Mouse (Mus musculus): ENCODE data around the gene App.

App gene

DNA sequence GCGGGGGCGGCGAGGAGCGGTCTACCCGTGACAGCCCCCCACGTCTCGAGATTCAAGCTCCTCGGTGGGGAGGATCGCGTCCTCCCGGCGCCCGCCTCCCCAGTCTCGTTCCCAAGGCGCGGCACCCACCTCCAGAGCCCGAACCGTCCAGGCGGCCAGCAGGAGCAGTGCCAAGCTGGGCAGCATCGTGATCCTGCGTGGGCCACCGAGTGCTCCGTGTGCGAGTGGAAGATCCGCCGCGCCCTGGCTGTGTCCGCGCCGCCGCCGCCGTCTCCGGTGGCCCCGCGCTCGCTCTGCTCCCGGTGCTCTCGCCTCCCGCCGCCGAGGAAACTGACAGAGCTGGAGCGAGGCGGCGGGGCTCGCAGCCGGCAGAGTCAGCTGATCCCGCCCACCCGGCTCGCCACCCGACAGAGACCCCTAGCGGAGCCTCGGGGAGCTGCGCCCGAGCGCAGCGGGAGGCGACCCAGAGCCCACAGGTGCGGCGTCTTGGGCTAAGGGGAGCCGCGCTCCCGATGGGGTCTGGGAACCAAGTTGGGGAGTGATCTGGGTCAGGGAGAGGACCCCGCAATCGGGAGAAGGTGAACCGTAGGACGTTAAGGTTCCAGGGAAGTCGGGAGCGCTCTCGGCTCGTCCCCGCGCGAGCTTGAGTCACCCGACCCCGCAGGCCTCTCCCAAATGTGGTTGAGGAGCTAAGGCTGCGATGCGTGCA is at the start of gene App:
App (minus strand) TSS at position 394 of the 709 bp plus-strand sequence.
- peak; percentile 93 for DNase-seq

DNA sequence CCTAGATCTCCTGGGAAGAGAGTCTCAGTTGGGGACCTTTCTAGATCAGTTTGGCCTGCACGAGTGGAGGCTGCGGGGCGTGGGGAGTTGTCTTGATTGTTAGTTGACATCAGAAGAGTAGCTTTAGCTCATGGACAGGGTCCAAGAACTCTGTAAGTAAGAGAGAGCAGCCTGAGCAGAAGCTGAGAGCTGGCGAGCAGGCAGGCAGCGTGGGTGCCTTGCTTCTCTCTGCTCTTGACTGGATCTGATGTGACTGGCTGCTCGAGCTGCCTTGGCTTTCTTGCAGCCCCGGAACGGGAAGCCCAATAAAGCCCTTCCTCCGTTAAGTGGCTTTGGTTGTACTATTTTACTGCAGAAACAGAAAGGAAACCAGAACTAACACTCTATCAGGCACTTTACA is 42.3 kb upstream of the App start:
- no peak for DNase-seq

DNA sequence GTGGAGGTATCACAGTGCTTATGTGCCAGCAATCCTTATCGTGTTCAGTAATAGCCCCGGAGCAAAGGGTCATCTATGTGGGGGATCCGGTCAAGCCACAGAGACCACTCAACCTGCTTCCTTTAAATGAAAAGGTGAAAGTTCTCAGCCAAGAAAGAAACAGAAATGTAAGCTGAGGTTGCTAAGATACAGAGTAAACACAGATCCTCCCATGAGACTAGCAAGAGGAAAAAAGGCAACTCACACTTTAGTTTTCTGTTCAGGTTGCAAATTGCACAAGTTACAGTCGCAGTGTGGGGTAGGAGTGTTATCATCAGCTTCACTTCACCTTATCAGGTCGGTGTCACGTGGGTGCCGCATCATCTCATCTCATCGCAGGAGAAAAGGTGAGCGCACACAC is 41.6 kb upstream of the App start:
- no peak for DNase-seq

DNA sequence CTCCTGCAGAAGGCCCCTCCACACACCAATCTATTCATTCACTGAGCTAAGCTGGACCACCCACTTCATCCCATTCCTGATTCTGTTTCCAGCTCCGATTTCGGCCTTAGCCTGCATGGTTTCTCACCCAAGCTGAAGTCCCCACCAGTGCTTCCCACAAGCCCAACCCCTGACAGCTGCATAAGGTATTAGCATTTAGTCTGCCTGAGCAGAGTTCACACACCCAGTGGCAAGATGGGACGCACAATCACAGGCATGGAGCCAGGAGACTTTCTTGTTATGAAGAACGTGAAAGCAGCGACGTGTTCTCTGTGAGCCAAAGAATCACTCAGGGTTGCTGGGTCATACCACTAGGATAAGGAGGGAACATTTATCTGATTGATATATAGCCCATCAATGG is 22.1 kb upstream of the App start:
- DNase-seq, result no peak

DNA sequence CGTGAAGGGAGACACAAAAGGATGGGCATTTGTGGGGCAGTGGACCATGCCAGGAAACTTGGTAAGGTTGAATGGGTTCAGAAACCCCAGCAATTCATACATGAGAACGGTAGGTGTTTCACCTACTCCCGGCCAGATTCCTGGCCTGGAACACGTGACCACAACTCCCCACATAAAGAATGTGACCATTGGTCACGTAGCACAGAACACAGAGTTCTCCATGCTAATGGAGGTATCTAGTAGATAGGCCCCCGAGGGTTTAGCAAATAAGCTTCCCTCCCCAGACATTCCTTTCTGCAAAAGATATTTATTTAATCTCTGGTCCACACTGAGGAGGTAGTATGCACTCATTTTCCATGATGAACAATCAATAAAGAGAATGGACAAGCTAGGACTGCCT is 21.6 kb upstream of the App start:
- no peak for DNase-seq

DNA sequence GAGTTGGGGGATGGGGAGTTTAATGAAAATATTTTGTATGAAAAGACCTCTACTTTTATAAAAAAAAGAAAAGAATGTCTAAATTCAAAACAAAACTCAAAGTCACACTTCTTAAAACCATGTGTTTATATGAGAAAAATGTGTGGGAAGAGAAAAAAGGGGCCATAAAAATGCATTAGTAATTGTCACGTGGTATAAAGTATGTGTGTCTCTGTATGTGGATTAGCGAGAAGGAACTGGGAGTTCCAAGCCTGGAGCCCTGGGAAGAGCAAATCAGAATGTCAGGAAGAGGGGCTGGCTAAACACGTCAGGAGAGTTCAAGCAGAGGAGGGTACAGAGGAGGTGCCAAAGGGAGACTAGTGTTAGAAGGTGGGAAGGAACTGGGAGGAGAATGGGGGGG is 7.9 kb upstream of the App start:
- DNase-seq, result no peak

DNA sequence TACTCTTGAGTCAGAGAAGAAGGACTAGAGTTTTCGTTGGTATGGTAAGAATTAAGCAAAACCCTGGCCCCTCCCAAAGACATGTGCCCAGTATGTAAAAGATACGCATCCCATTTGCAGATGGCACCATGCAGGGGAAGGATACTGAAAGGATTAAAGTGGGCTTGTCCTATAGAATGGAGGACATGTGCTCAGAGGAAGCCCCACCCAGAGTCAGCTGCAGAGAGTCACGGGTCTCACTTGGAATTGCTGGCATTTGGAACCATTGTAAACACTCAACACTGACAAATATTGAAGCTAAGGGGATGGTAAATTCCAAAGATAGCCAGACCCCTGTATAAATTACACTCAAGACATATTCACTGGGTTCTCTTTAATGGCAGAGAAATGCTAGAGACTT is 7.1 kb upstream of the App start:
- DNase-seq, result no peak

DNA sequence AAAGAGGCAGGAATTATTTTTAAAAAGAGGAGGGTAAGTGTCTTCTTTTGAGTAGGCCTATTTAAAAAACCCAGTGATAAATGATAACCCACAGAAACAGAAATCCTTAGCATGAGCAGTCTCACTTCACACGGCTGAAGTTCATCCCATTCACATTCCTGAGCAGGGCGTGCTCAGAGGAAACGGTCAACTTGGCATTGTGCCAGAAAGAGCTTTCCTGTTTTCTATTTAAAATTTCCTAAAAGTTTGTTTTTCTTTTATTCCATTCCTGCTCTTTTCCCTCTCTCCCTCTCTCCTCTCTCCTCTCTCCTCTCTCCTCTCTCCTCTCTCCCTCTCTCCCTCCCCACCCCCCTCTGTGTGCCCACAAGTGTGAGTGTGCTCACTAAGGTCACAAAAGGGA is 3.1 kb upstream of the App start:
- no peak for DNase-seq

DNA sequence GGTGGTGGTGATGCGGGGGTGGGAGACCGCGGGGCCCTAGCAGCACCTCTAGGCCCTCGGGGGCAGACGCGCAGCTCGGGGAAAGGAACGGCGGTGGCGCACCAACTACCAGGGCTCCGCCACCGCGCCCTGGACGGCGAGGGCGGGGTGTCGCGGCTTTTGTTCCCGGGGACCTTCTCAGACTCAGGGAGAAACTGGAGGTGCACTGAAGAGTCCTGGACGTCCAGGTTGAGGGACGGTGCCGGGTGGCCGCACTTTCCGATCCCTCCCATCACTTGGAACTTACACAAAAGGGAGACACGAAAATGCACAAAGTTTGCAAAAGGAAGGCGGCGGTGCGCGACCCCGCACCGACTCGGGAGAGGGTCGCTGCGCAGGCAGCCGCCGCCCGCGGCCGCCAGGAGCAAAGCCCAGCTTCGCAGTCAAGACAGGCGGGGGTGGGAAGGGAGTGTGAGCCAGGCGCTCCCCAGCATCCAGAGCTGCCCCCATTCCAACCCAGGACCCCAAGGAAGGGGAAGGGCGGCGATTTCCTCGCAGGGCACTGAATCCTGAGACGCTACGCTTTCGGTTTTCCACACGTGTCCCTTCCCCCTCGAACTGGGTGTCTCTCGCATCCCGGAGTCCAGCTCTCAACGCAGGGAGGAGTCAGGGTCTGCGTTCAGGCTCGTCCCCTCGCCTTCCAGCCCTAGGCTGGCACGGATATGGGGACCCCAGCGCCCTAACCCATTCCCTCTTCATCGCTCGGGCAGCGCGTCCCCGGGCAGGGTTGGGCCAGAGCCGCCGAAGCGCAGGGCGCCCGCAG is 794 bp downstream of the App start:
- peak; percentile 75 for DNase-seq

DNA sequence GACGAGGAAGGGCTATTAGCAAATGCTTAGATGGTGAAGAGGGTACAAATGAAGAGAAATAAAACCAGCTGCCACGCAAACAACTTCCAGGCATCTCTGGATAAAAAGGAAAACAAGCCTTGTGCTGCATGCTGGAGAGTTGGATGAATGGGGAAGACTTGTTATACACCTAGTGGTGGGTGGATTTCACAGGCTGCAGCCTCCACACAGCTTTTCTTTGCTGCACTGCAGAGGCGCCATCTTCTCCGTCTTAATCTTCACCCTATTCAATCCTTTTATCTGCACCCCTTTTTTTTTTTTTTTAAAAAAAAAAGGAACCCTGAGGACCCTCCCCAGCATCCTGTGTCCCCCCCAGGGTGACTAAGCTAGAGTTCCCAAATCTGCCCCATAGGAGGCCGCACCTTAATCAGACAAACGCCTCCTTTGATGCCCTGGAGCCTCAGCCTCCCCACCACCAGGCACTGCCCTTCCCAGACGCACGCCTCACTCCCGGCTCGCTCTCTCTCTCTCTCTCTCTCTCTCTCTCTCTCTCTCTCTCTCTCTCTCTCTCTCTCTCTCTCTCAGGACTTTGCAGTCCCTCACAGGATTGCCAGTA is 1.5 kb downstream of the App start:
- DNase-seq, result peak; percentile 80

DNA sequence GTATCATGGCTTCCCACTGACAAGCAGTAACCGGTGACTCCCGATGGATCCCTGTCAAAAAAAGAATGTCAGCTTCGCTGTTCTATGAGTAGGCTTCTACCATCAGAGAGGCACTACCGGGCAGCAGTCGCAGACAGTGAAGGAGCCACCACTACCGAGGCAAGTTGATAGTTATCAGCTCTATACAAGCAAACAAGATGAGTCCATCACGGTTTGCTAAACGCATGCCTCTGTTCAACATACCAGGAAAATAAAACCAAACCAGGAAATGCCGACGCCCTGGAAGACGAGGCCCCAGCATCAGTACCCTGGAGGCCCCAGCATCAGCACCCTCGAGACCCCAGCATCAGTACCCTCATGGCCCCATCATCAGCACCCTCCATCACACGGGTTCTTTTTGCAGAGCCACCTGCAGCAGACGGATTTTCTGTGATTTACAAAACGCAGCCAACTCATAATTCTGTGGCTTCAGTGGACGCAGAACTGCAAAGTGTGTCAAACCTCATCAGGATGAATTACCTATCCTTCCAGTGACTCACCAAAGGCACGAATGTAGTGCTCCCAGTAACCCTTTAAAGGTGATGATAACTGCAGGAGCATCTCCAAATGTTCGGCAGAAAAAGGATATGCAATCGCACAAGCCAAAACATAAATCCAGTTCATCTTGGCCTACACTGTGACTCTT is 2.6 kb downstream of the App start:
- DNase-seq, result no peak

DNA sequence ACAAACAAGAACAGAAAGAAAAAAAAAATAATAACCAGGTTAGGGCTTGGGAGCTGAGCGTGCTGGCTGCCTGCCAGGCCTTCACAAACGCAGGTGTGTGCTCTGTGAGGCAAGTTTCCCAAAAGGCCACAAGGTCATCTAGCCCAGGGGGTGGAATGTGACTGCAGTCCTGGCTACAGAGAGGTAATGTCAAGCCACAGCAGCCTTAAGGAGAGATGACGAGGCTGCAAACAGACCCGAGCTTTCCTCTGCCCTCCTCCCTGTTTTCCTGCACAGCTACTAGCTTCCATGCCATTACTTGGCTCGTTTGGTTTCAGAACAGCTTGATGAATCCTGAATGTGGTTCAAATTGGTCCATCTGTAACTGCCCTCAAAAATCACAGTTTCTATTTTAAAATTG is 4.7 kb downstream of the App start:
- no peak for DNase-seq

GRCm38 (mm10) chr16:85166205-85166604 is 7.4 kb downstream of the App start:
- no peak for DNase-seq

DNA sequence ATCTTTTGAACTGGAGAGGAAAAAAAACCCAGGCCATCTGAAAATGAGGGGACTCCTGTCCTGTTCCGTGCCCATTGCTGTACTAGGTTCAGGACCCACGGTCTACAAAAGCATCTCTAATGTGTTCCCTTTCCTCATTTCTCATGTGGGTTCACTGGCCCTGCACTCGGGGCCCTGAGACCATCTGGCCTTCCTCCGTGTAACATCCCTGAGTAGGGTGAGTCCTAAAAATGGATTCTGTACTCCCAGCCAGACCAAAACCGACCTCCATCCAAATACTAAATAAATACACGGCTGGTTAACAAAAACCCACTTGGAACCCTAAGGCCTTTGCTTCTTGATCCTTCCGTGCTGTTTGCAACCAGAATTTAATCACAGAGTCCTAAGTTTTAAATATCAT is 7.9 kb downstream of the App start:
- no peak for DNase-seq

DNA sequence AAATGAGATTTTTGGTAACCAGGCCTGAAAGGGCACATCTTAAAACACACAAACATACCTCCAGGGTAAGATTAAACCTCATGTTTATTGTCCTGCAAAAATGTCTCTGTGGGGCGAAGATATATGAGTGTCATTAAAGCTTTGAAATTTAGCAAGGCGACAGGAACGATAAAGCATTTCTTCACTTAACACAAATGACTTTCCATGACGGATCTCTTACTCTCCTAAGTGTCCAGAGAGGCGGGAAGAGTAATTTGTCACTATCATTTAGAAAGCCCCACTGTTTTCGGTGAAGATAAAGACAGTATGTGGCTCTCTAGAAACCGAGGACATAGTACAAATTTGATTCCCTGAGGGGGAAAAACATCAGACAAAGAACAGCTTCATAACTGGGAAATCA is 8.4 kb downstream of the App start:
- DNase-seq, result peak; percentile 31

DNA sequence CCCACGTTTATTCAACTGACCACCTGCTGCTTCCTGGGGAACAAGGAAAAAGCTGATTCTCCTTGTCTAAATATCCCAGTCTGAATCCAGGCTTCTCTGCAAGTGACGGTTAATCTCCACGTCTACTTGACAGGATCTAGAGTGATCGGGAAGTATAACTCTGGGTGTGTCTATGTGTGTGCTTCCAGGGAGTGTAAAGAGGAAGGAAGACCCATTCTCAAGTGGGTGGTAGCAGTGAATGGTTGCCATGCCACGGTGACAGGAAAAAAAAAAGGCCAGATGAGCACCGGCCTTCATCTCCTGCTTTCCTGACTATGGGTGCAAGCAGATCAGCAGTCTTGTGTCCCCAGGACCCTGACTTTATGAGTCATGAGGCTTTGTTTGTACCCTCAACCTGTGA is 10.8 kb downstream of the App start:
- no peak for DNase-seq

GRCm38 (mm10) chr16:85160140-85160539 is 13.4 kb downstream of the App start:
- DNase-seq, result no peak

- DNase-seq, result peak; percentile 38
Observed at GRCm38 (mm10) chr16:85157796-85158546, 15.6 kb downstream of the App start.

DNA sequence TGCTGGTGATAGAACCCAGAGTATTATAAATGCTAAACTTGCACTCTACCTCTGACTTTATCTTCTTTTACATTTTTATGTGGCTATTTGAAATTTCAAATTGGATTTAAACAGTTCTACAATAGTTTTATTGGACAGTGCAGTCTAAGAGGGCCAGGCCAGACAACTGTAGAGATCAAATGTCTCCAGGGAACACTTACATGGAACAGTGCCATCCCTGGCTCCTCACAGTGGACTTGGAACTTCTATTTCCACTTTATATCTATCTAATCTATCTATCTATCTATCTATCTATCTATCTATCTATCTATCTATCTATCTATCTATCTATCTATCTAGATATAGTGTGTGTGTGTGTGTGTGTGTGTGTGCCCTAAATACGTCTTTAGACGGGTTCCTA is 16.4 kb downstream of the App start:
- no peak for DNase-seq

- no peak for DNase-seq
Observed at GRCm38 (mm10) chr16:85155836-85156235, 17.7 kb downstream of the App start.

GRCm38 (mm10) chr16:85152457-85152856 is 21.1 kb downstream of the App start:
- no peak for DNase-seq

GRCm38 (mm10) chr16:85151681-85152080 is 21.9 kb downstream of the App start:
- peak; percentile 47 for DNase-seq

GRCm38 (mm10) chr16:85150902-85151301 is 22.7 kb downstream of the App start:
- DNase-seq, result peak; percentile 38
